Mouse (Mus musculus) limb, embryonic 15.5 days (tissue): ENCODE measurements around the gene Thra. TPM values are rescaled to one million over a fixed set of nuclear protein-coding genes. Genes with fewer than 3 reads are reported as not detected.

Experiments used
- ATAC-seq: fragments of 200-750 bp; cut with Nextera tagmentation; 2 replicates; pipeline ENCODE4 v1.8.0; 2017; ENCODE audit warnings: low read depth, moderate TSS enrichment; ENCODE audit not compliant: insufficient number of reproducible peaks, low FRiP score, low TSS enrichment
- H3K27ac ChIP-seq: fragments of 300-500 bp; sonication (generic); 2 replicates; pipeline ENCODE4 v1.5.1; 2015; ENCODE audit warnings: moderate library complexity, mild to moderate bottlenecking, inconsistent platforms
- H3K27me3 ChIP-seq: fragments of 300-500 bp; sonication (generic); 2 replicates; pipeline ENCODE4 v1.6.1; 2015; ENCODE audit warnings: inconsistent platforms
- H3K36me3 ChIP-seq: fragments of 300-500 bp; sonication (generic); 2 replicates; pipeline ENCODE4 v1.6.1; 2015; ENCODE audit warnings: inconsistent platforms
- H3K4me1 ChIP-seq: fragments of 300-500 bp; sonication (generic); 2 replicates; pipeline ENCODE4 v1.6.1; 2015; ENCODE audit warnings: inconsistent platforms
- H3K4me2 ChIP-seq: fragments of 300-500 bp; sonication (generic); 2 replicates; pipeline ENCODE4 v1.6.1; 2015; ENCODE audit warnings: mild to moderate bottlenecking, inconsistent platforms
- H3K4me3 ChIP-seq: fragments of 300-500 bp; sonication (generic); 2 replicates; pipeline ENCODE4 v1.5.1; 2015; ENCODE audit warnings: mild to moderate bottlenecking, inconsistent platforms
- H3K9ac ChIP-seq: fragments of 300-500 bp; sonication (generic); 2 replicates; pipeline ENCODE4 v1.6.1; 2015; ENCODE audit warnings: inconsistent platforms
- H3K9me3 ChIP-seq: fragments of 300-500 bp; sonication (generic); 2 replicates; pipeline ENCODE4 v1.6.1; 2016; ENCODE audit warnings: inconsistent platforms
- WGBS: fragments of 180-500 bp; shearing (Covaris S2); methylation state at CpG from one replicate; pipeline ENCODE4 v1.1.7; 2015; 5-methylcytosine and 5-hydroxymethylcytosine counted together
- polyA plus RNA-seq: library from polyadenylated mRNA; unstranded; fragments of >200 nt; fragmentation: Nextera tagmentation; extraction: Ambion mirVana; gene quantifications from 2 replicates; pipeline ENCODE4 v1.2.1, GENCODE M21; 2015

Gene Thra
- polyA plus RNA-seq, 1 experiment from 2014 or later = 39.6 TPM

GRCm38 (mm10) chr11:98796515-98797216 lies 56.2 kb downstream of the Thra start:
- no peaks in the 10 kb centered on the region for H3K27me3 ChIP-seq
- H3K4me3 ChIP-seq = peak overlapping the region; percentile 100
- no peaks in the 10 kb centered on the region for H3K9me3 ChIP-seq
- peaks cover 32% of the 10 kb centered on the region for H3K36me3 ChIP-seq
- peaks cover 27% of the 10 kb centered on the region for H3K4me1 ChIP-seq
- ATAC-seq = peak; percentile 32; the same call in 1 of the 2 replicates
- H3K27ac ChIP-seq = peak overlapping the region; percentile 100
- peak overlapping the region; percentile 83 for H3K4me2 ChIP-seq
- peak overlapping the region; percentile 100 for H3K9ac ChIP-seq
- WGBS = 2% methylated on average over 23 of the region's 23 CpGs

- H3K27me3 ChIP-seq = no peaks in the 10 kb centered on the region
- peaks cover 26% of the 10 kb centered on the region for H3K4me1 ChIP-seq
- H3K9me3 ChIP-seq = no peaks in the 10 kb centered on the region
- H3K4me3 ChIP-seq = peak overlapping the region; percentile 100
- peak overlapping the region; percentile 83 for H3K4me2 ChIP-seq
- H3K36me3 ChIP-seq = peaks cover 38% of the 10 kb centered on the region
- peak overlapping the region; percentile 100 for H3K27ac ChIP-seq
- ATAC-seq = no peak
- 4% methylated on average over 5 of the region's 5 CpGs for WGBS
- H3K9ac ChIP-seq = peak overlapping the region; percentile 100
These were observed 56.9 kb downstream of the Thra start for GRCm38 (mm10) chr11:98797306-98797705.

- H3K27ac ChIP-seq = peak overlapping the region; percentile 100; the same call in 1 of the 2 replicates
- WGBS = 43% methylated on average over 4 of the region's 4 CpGs
- peak overlapping the region; percentile 83 for H3K4me2 ChIP-seq
- peaks cover 44% of the 10 kb centered on the region for H3K36me3 ChIP-seq
- H3K4me3 ChIP-seq = peak overlapping the region; percentile 100
- H3K9ac ChIP-seq = 0 out of 2 replicates have a peak overlapping the region, but pooled peaks have one; percentile 100
- H3K27me3 ChIP-seq = no peaks in the 10 kb centered on the region
- H3K4me1 ChIP-seq = peaks cover 25% of the 10 kb centered on the region
- H3K9me3 ChIP-seq = no peaks in the 10 kb centered on the region
- ATAC-seq = no peak
These were observed 57.5 kb downstream of the Thra start for GRCm38 (mm10) chr11:98797909-98798308.

GRCm38 (mm10) chr11:98804605-98805004 lies 64.2 kb downstream of the Thra start, which contains the start of gene Casc3:
Casc3 (plus strand) TSS chr11:98804905.
- Histone ChIP-seq H3K4me2 (no peak within 1 kb of the TSS), H3K4me1 (no peaks in the 10 kb centered on the region), H3K4me3 (no peak within 1 kb of the TSS), H3K36me3 (peaks cover 80% of the 10 kb centered on the region), H3K9ac (no peak within 1 kb of the TSS), H3K27me3 (no peaks in the 10 kb centered on the region), H3K9me3 (no peaks in the 10 kb centered on the region), H3K27ac (no peak within 1 kb of the TSS)
- no peak for ATAC-seq
- WGBS = 87% methylated on average over 5 of the region's 5 CpGs

- H3K4me2 ChIP-seq = no peak overlapping the region
- WGBS = 69% methylated on average over 2 of the region's 2 CpGs
- ATAC-seq = no peak
- H3K4me3 ChIP-seq = 0 out of 2 replicates have a peak overlapping the region, but pooled peaks have one; percentile 91
- no peaks in the 10 kb centered on the region for H3K27me3 ChIP-seq
- H3K9me3 ChIP-seq = no peaks in the 10 kb centered on the region
- peaks cover 64% of the 10 kb centered on the region for H3K36me3 ChIP-seq
- H3K9ac ChIP-seq = no peak overlapping the region
- H3K4me1 ChIP-seq = peaks cover 11% of the 10 kb centered on the region
- H3K27ac ChIP-seq = peak overlapping the region; percentile 99
These were observed 68.0 kb downstream of the Thra start for GRCm38 (mm10) chr11:98808417-98808816.

- Histone ChIP-seq H3K4me2 (peak overlapping the region; percentile 73), H3K36me3 (peaks cover 64% of the 10 kb centered on the region), H3K27me3 (no peaks in the 10 kb centered on the region), H3K27ac (peak overlapping the region; percentile 99), H3K9me3 (no peaks in the 10 kb centered on the region), H3K4me3 (peak overlapping the region; percentile 91), H3K9ac (peak overlapping the region; percentile 95), H3K4me1 (peaks cover 11% of the 10 kb centered on the region)
- ATAC-seq = peak; percentile 100
- WGBS = under 1% methylated on average over 82 of the region's 84 CpGs
These were observed 69.2 kb downstream of the Thra start for GRCm38 (mm10) chr11:98809457-98810290.

- WGBS = 56% methylated on average over 7 of the region's 7 CpGs
- Histone ChIP-seq H3K36me3 (peaks cover 61% of the 10 kb centered on the region), H3K4me1 (peaks cover 11% of the 10 kb centered on the region), H3K27me3 (no peaks in the 10 kb centered on the region), H3K27ac (peak overlapping the region; percentile 99; the same call in 1 of the 2 replicates), H3K4me2 (peak overlapping the region; percentile 73), H3K4me3 (peak overlapping the region; percentile 91), H3K9me3 (no peaks in the 10 kb centered on the region), H3K9ac (no peak overlapping the region)
- ATAC-seq = no peak
These were observed 70.2 kb downstream of the Thra start for GRCm38 (mm10) chr11:98810686-98811085.

- Histone ChIP-seq H3K36me3 (peaks cover 79% of the 10 kb centered on the region), H3K9me3 (no peaks in the 10 kb centered on the region), H3K4me1 (no peaks in the 10 kb centered on the region), H3K27me3 (no peaks in the 10 kb centered on the region), H3K4me2 (no peak overlapping the region), H3K4me3 (no peak overlapping the region), H3K27ac (no peak overlapping the region), H3K9ac (no peak overlapping the region)
- 87% methylated on average over 1 of the region's 1 CpGs for WGBS
- ATAC-seq = no peak
These were observed 76.3 kb downstream of the Thra start for GRCm38 (mm10) chr11:98816706-98817239.

Other genes starting within 250 kb of the Thra start
- gene Ikzf3, start 194.6 kb upstream of the Thra start, polyA plus RNA-seq = 0.36 and 0.74 TPM in 2 replicates
- gene Zpbp2, start 189.5 kb upstream of the Thra start, polyA plus RNA-seq = 0.12 and 0.17 TPM in 2 replicates
- gene Ormdl3, start 153.3 kb upstream of the Thra start, polyA plus RNA-seq = 86.7 and 87.1 TPM in 2 replicates
- not detected in 2 replicates for gene Lrrc3c, start 142.3 kb upstream of the Thra start, polyA plus RNA-seq
- gene Gm12355, start 115.0 kb upstream of the Thra start, polyA plus RNA-seq = 0.64 and 1.1 TPM in 2 replicates
- gene Gsdma3, start 114.3 kb upstream of the Thra start, polyA plus RNA-seq = not detected in 2 replicates
- gene Gsdma2, start 93.9 kb upstream of the Thra start, polyA plus RNA-seq = not detected in 2 replicates
- 10.5 and 14.7 TPM in 2 replicates for gene Gsdma, start 76.3 kb upstream of the Thra start, polyA plus RNA-seq
- gene Psmd3, start 58.1 kb upstream of the Thra start, polyA plus RNA-seq = 197 and 200 TPM in 2 replicates
- gene Csf3, start 39.4 kb upstream of the Thra start, polyA plus RNA-seq = 0.10 TPM in 1 of 2 replicates, not detected in the other
- 47.6 and 48.3 TPM in 2 replicates for gene Med24, start 11.2 kb upstream of the Thra start, polyA plus RNA-seq
- gene Nr1d1, start 34.7 kb downstream of the Thra start, polyA plus RNA-seq = 1.2 TPM in 2 replicates
- gene Msl1, start 54.9 kb downstream of the Thra start, polyA plus RNA-seq = 22.9 and 25.8 TPM in 2 replicates
- 30.0 and 32.5 TPM in 2 replicates for gene Casc3, start 64.3 kb downstream of the Thra start, polyA plus RNA-seq
- gene Rapgefl1, start 96.1 kb downstream of the Thra start, polyA plus RNA-seq = 11.1 TPM in 2 replicates
- 4.1 and 4.2 TPM in 2 replicates for gene Wipf2, start 123.0 kb downstream of the Thra start, polyA plus RNA-seq
- 23.2 and 24.1 TPM in 2 replicates for gene Cdc6, start 167.2 kb downstream of the Thra start, polyA plus RNA-seq
- 43.9 and 51.7 TPM in 2 replicates for gene Rara, start 187.2 kb downstream of the Thra start, polyA plus RNA-seq
- 0.49 and 0.86 TPM in 2 replicates for gene Gjd3, start 242.4 kb downstream of the Thra start, polyA plus RNA-seq